Mouse (Mus musculus): ENCODE results near the gene Kndc1.

Kndc1 gene

GRCm38 (mm10) chr7:139905261-139905660 is 10.8 kb downstream of the Kndc1 start:
- DNase-seq (ENCODE audit: low spot score in 2 of 2) = no peak

- peak in 1 of 2 experiments; percentile 57 for DNase-seq (ENCODE audit: low spot score in 2 of 2)
Observed at GRCm38 (mm10) chr7:139905661-139906060, 11.2 kb downstream of the Kndc1 start.

GRCm38 (mm10) chr7:139908176-139908575 is 13.7 kb downstream of the Kndc1 start:
- no peak for DNase-seq (ENCODE audit: low spot score in 2 of 2)

GRCm38 (mm10) chr7:139909469-139909868 is 15.0 kb downstream of the Kndc1 start:
- DNase-seq (ENCODE audit: low spot score in 2 of 2) = no peak

GRCm38 (mm10) chr7:139910204-139910835 is 15.8 kb downstream of the Kndc1 start:
- no peak for DNase-seq (ENCODE audit: low spot score in 2 of 2)

- DNase-seq (ENCODE audit: low spot score in 2 of 2) = no peak
Observed at GRCm38 (mm10) chr7:139914141-139915047, 19.9 kb downstream of the Kndc1 start.

GRCm38 (mm10) chr7:139915646-139916257 is 21.3 kb downstream of the Kndc1 start:
- no peak for DNase-seq (ENCODE audit: low spot score in 2 of 2)

- DNase-seq (ENCODE audit: low spot score in 2 of 2) = no peak
Observed at GRCm38 (mm10) chr7:139916345-139916744, 21.8 kb downstream of the Kndc1 start.

- no peak for DNase-seq (ENCODE audit: low spot score in 2 of 2)
Observed at GRCm38 (mm10) chr7:139918262-139918661, 23.8 kb downstream of the Kndc1 start.

- DNase-seq (ENCODE audit: low spot score in 2 of 2) = peak in 1 of 2 experiments; percentile 29
Observed at GRCm38 (mm10) chr7:139930732-139931131, 36.2 kb downstream of the Kndc1 start.

- DNase-seq (ENCODE audit: low spot score in 2 of 2) = no peak
Observed at GRCm38 (mm10) chr7:139936705-139937104, 42.2 kb downstream of the Kndc1 start.

- no peak for DNase-seq (ENCODE audit: low spot score in 2 of 2)
Observed at GRCm38 (mm10) chr7:139937138-139937537, 42.6 kb downstream of the Kndc1 start.

GRCm38 (mm10) chr7:139937810-139938209 is 43.3 kb downstream of the Kndc1 start:
- DNase-seq (ENCODE audit: low spot score in 2 of 2) = no peak

GRCm38 (mm10) chr7:139940476-139941209 is 46.1 kb downstream of the Kndc1 start:
- no peak for DNase-seq (ENCODE audit: low spot score in 2 of 2)

- no peak for DNase-seq (ENCODE audit: low spot score in 2 of 2)
Observed at GRCm38 (mm10) chr7:139943674-139944281, 49.3 kb downstream of the Kndc1 start, which contains the start of gene Utf1. TSS of gene Utf1 (plus strand) at chr7:139943789.

GRCm38 (mm10) chr7:139944291-139945240 is 50.1 kb downstream of the Kndc1 start:
- DNase-seq (ENCODE audit: low spot score in 2 of 2) = no peak

GRCm38 (mm10) chr7:139945516-139945915 is 51.0 kb downstream of the Kndc1 start:
- DNase-seq (ENCODE audit: low spot score in 2 of 2) = no peak

GRCm38 (mm10) chr7:139946032-139946431 is 51.5 kb downstream of the Kndc1 start:
- DNase-seq (ENCODE audit: low spot score in 2 of 2) = no peak

GRCm38 (mm10) chr7:139949893-139950282 is 55.4 kb downstream of the Kndc1 start:
- DNase-seq (ENCODE audit: low spot score in 2 of 2) = no peak

GRCm38 (mm10) chr7:139950283-139950971 is 55.9 kb downstream of the Kndc1 start:
- DNase-seq (ENCODE audit: low spot score in 2 of 2) = no peak
